Mouse (Mus musculus): ENCODE data around the gene Arih2.
A peak's percentile ranks its signal among the peaks of the same experiment; 100 is the strongest.
"Not testable (repeated sequence)": the region's sequence is repeated elsewhere in the genome, so short reads cannot be mapped to it uniquely, and the experiment has no call there.

Arih2 gene

DNA sequence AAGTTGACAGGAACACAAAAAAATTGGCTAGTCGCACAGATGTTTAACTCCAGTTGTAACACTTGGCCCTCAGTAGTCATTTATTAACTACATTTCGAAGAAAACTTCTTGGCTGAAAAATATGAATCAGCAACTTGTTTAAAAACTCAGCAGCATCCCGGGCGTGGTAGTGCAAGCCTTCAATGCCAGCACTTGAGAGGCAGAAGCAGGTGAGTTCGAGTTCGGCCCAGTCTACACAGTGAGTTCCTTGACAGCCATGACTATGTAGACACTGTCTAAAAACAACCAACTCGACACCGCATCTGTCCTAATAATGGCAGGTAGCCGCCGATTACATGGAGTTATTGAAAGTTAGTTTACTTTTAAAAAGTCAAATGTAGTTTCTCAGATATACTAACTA lies 1.0 kb downstream of the Arih2 start:
- no peak for DNase-seq

DNA sequence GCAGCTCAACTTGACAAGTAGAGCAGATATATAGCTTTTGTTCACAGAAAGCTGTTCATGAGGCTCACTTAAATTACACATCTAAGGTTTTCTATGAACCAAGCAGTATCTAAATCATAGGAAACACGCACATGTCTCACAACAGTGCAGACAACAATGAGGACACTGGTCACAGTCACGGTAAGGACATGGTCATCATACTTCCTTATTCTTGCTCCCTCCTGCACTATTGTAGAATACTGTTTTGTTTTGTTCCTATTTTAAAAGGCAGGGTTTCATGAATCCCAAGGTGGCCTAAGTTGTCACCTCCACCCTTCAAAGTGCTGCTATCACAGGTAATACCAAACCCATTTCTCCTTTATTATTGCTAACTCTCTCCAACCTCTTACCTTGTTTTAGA lies 9.4 kb downstream of the Arih2 start:
- no peak for DNase-seq

DNA sequence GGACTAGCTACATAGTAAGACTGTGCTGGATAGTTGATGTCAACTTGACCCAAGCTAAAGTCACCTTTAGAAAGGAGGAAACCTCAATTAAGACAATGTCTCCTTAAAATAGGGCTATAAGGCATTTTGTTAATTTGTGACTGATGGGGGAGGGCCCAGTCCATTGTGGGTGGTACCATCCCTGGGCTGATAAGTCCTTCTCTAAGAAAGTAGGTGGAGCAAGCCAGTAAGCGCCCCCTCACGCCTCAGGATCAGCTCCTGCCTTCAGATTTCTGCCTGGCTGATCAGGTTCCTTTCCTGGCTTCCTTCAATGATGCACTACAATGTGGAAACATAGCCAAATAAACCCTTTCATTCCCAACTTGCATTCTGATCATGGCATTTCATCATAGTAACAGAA lies 13.8 kb downstream of the Arih2 start:
- DNase-seq = no peak

DNA sequence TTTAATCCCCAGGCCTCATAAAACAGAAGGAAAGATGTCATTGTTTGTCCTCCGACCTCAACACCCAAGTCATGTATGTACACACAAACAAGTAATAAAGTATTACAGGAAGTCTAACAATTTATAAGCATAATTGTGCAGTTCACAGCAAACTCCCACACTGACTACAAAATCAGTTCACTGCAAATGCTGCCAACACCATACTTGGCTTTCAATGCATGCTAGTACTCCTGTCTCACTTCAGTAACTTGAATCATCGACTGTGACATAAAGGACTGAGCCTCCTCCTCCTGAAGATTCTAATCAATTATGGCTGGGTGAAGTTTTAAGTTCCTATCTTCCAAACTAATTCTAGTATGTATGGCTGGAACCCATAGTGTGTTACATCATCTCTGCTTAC lies 15.3 kb downstream of the Arih2 start:
- no peak for DNase-seq

DNA sequence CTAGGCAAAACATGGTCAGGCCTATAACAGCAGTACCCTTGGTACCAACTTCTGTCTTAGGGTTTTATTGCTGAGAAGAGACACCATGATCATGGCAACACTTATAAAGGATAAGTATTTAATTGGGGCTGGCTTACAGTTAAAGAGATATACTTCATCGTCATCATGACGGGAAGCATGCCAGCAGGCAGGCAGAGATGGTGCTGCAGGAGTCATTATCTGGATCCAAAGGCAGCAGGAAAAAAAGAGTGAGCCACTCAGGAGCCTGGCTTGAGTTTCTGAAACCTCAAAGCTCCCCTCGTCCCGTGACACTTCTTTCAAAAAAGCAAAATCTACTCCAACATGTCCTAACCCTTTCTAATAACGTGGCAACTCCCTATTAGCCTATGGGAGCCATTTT lies 16.8 kb downstream of the Arih2 start:
- DNase-seq = no peak

DNA sequence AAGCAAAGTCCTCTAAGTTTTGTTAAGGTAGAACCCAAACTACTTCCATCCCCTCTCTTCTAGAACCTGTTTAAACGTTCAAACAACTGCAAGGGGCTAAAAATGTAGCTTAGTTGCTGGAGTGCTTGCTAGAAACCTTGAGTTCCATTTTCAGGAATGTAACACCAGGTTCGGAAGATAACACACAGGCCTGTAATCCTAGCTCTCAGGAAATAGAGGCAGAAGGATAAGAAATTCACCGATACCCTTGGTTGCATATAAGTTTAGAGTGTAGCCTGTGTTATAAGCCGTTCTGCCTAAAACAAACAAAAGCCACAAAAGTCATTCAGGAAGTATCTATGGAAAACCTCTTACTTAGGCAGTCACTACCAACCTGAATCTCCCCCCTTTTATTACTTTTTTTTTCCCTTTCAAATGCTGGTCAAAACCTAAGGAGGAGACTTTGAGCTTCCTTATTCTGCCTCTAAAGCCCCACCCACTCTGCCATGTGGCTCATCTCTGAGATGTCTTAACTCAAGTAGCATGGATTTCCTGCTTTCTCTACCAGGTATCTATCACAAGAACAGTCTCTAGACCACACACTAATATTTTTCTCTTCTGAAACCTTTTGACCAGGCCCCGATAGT lies 17.4 kb downstream of the Arih2 start:
- no peak for DNase-seq

DNA sequence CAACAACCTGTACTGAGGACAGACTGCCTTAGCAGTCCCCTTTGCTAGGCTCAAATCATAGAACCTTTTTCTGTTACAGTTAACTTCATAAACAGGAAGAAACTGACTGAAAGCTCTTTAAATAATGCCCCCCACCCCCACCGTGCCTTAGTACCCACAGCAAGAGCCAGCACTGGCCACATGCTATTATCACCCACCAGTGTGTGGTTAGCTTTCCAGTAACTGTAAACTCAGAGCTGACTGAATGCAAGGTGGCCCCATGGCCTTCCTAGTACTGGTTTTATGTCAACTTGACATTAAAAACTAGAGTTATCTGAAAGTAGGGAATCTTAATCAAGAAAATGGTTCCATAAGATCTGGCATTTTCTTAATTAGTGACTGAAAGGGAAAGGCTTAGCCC lies 18.5 kb downstream of the Arih2 start:
- DNase-seq = no peak

DNA sequence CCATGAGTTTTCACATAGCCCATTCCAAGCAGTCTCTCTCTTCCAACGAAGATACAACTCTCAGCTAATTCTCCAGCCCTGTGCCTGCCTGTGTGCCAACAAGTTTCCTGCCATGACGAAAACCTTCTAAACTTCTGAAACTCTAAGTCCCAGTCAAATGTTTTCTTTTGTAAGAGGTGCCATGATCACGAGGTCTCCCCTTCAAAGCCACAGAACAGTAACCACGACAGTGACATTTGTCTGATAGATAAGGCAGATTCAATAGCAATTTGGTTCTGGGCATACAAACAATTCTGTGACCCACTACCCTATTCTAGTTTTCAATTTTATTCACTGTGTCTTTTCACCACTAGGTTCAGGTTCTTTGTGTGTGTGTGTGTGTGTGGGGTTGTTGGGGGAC lies 21.0 kb downstream of the Arih2 start:
- DNase-seq = no peak

DNA sequence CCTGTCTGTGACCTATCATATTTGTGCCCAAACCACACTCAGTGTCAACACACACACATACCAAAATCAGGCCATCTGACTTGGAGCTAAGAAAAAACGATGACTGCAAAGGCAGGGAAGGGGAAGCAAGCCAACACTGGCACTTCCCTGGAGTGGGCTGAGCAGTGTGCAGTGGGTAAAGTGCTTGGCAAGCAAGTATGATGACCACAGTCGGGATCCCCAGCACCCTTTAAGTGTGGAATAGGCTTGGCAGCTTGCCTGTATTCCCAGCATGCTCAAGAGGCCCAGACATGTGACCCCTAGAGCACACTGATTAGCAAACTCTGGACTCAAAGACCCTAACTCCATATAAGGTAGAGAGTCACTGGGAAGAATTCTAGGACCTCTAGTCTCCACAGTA lies 22.7 kb downstream of the Arih2 start:
- DNase-seq = no peak

DNA sequence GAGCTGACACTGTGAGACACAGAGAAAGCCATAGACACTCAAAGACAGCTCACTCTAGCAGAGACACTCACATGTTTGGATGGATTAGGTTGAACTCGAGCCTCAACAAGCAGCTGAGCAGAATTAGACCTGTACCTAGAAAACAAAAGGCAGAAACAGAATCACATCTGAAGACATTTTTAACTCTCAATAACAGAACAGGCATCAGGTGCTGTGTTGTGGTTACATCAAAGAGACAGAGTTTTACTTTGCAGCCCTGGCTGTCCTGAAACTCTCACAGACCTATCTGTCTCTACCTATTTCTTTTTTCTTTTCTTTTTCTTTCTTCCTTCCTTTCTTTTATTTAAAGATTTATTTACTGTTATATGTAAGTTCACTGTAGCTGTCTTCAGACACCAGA lies 31.9 kb downstream of the Arih2 start:
- no peak for DNase-seq

DNA sequence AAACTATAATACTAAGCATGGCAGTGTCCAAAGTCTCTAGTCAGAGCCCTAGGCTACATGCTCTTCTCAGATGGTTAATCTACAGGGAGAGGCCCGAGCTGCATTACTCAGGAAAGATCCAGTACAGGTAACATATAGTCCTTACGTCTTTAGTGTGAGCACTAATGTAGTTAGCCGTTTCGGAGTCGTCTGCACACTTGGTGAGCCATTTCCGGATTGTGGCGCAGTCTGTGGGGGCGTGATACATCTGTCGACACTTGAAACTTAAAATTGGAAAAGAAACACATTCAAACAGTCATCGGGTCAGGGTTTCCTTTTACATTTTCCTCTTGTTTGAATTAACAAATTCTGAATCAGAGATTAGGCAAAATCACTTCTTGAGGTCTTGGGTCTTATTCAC lies 37.7 kb downstream of the Arih2 start:
- no peak for DNase-seq

DNA sequence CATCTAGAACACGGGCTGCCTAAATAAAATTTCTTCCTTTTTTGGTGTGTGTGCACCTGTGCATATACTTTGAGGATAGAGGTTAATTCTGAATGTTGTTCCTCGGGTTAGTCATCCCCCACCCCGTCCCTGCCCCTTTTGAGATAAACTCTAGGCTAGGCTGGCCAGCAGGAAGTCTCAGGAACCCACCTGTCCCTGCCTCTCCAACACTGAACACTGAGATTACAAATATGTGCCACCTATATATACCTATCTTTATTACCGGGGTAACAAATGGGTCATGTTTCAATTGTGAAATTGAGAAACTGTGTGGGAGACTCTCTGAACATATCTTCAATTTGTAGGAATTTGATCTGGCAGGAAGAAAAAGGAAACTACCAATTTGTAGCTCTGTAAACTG lies 40.3 kb downstream of the Arih2 start:
- no peak for DNase-seq

DNA sequence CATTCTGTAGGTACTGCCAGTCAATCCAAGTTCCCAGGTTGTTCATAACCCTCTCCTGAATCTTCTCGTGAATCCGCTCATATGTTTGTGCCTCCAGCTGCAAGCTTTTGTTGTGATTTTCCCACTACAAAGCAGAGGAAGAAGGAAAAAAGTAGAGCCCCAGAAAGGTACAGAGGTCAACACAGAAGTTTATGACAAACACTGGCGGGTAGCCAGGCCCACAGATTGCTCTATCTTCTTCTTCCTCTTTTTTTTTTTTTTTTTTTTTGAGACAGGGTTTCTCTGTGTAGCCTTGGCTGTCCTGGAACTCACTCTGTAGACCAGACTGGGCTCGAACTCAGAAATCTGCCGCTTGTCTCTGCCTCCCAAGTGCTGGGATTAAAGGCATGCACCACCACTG lies 41.3 kb downstream of the Arih2 start:
- not testable (repeated sequence) for DNase-seq

DNA sequence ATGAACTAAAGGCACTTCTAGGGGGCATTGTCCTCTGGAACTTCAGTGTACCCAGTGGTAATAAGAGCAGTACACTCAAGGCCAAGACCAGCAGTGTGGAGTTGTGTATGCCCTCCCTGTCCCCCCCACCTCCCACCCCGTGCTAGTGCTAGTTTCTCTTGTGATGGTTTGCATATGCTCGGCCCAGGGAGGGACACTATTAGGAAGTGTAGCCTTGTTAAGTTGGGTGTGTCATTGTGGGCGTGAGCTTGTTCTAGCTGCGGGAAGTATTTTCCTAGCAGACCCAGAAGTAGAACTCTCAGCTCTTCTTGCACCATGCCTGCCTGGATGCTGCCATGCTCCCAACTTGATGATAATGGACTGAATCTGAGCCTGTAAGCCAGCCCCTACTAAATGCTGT lies 47.2 kb downstream of the Arih2 start:
- no peak for DNase-seq

DNA sequence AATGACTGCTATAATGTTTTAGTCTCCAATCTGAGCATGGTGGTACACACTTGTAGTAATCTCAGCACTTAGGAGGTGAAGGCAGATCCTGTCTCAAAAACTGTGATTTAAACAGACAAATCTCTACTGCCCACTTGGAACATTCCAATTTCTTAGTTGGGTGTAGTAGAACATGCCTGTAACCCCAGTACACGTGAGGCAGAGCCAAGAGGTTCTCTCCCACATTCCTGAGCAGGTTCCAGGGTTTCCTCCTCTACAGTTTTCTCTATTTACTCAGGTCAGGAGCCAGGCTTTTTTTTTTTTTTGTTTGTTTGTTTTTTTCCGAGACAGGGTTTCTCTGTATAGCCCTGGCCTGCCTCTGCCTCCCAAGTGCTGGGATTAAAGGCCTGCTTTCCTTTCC lies 49.2 kb downstream of the Arih2 start:
- DNase-seq = no peak

DNA sequence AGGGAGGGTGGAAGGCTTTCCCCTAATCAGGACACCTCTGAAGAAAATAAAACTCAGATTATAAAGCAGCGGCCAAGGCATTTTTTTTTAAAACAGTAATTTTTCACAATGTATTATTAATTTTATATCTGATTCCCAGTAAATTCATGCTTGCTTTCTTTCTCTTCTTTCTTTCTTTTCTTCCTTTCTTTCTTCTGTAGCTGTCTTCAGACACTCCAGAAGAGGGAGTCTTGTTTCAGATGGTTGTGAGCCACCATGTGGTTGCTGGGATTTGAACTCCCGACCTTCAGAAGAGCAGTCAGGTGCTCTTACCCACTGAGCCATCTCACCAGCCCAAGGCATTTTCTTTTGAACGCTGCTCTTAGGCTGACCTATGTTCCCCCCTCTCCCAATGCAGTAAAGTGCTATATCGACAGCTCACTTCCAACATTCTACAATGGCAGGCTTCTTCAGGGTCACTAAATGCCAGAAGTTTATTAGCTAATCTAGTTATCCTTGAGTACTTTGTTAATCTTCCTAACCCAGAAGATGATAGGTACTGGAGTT lies 50.1 kb downstream of the Arih2 start:
- DNase-seq = no peak

DNA sequence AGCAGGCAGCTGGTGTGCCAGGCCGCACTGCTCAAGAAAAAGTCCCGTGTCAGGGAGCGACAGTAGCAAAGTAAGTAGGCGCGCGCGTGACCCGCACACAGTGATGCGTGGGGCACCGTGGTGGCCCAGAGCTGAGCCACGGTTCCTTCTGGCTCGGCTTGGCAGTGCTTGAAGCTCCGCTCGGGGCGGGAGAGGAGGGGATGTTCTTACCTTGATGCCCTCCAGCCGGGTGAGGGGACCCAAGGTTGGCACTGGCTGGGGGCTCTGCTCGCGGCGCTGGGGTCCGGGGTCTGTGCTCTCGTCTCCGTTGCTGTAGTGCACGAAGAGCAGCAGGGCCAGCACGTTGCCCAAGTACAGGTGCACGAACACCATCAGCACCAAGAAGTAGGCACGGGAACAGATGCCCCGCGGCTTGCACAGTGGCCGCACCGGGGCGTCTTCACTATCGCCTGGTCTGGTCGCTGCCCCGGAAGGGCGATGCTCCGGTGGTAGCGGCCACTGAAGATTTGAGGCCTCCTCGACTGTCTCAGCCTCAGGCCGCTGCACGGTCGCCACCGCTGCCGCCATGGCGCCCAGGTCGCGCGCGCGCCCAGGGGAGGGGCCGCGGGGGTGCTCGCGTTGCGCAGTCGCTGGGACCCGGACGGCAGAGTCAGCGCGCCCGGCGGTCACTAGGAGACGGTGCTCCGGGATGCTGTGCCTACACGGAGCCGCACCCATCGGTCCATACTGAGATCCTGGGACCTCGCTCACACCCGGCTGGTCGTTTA lies 52.0 kb downstream of the Arih2 start, which contains the start of gene P4htm:
TSS of gene P4htm (minus strand) at position 670 of the 767 bp plus-strand sequence.
- DNase-seq = peak; percentile 86

DNA sequence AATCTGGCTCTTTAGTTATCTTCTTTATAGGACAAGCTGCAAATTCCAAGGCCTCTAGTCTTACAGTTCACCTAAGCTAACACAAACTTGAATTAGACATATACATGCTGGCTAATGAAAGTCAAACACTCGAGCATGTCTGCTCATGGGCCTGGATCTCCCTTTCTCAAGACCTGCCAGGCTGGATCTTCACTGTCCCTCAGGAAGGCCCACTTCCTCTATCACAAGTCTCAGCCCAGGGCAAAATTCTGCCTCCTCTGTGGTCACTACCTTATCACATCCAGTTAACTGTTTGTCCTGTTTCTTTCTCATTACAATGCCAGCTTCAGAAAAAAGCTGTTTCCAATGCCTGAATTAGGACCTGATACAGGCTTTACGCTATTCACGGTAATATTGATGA lies 54.8 kb downstream of the Arih2 start:
- DNase-seq = no peak

DNA sequence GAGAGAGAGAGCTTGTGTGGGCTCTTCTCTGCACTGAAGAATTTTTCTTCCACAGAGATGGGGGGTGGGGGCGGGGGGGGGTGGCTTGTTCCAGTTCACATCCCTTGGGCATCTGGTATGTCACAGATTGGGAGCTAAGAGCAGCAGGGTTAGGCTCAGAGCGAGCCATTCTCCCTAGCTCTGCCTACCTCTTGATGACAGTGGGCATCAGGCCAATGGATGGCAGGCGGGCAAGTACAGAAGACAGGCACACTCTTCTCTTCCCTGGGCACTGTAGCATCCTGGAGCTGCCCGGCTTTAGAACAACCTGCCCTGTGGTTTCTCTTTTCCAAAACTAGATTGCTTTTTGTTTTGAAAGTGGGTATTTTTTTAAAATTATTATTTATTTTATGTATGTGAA lies 57.7 kb downstream of the Arih2 start:
- DNase-seq = no peak

DNA sequence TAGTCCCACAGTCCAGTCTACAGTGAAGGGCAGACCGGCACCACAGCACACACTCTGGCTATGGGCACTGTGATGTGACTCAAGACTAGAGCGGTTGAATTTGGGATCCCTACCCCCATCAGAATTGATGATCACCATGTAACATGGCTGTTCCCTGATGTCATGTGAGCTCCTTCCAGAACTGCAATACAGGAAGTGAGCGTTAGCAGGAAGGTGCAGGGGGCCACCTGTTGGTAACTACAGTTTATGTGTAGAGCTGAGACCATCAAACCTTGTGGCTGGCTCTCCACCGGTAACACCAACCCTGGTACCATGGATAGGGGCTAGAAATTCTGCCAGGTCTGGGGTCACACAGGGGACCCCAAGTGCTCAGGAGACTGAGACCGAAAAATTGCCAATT lies 60.0 kb downstream of the Arih2 start:
- no peak for DNase-seq

DNA sequence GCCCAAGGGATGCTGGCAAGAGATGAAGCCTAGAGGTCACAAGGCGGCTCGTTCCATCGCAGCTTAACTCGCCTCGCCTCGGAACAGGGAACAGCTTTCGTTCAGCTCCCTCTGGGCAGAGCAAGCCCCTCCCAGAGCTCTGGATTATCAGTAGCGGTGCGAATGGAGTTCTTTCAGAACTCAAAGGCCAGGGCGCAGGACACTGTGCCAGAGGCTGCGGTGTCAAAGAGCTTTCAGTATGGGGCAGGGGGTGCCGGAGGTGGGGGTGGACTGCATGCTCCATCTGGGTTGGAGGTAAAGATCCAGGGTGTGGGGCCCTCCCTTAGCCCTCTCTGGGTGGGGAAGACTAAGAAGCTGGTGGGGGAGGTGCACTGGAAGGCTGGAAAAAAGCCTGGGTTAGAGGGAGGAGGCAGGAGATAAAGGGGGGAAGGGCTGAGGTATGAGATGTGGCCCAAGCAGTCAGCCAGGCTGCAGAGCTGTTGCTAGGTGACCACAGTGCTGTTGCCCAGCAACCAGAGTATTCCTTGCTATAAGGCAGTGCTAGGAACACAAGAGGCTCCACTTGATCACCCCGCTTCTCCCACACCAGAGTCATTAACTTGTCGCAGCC lies 61.5 kb downstream of the Arih2 start:
- peak; percentile 85 for DNase-seq

DNA sequence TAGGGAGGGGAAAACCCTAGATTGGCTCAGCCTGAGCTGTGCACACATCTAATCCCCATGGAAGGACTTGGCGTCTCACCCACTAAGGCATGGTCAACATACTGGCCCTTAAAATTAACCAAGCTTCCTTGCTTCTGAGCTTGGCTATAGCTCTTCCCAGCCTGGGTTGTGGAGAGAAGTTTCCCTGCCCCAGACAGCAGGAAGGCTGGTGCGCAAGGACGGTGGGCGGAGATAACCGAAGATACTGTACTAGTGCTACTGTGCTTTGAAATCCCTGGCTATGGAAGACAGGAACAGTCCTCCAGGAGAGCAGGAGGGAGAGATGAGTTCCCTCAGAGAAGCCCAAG lies 69.9 kb downstream of the Arih2 start:
- DNase-seq = no peak

DNA sequence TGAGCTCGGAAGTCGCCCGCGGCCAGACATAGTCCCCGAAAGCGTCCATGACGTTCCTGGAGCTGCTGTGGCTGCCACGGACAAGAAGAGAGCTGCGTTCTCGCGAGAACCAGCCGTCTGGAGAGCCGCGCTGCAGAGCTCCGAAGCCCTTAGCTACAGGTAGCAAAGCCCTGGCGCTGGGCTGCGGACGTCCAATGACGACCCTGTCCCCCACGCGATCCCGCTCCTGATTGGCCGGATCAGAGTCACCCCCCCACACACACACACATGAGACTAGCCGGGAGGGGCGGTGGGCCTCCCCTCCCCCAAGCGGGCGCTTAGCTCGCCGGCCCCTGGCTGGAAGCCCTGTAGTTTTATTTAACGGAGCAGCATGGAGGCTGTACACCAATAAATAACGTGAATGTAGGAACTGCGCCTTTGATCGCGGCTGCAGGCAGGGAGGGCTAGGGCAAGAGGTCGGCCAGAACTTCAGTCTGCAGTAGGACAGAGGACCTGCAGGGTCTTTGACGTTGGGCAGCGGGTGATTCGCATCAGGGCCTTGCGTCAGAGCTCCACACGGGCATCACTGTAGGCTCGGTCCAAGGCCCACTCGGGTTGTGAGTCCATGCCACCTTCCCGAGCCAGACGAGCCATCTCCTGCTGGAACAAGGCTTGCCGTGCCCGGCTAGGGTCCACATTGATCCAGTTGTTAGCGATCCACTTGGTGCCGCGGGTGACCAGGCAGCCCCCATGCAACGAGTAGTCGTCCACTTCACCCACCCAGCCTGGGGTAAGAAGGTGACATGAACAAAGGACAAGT lies 70.4 kb downstream of the Arih2 start, which contains the start of gene Wdr6:
TSS of gene Wdr6 (minus strand) at position 195 of the 799 bp plus-strand sequence.
- DNase-seq = peak; percentile 90
